Mouse (Mus musculus): ENCODE data around the gene Mpig6b. TPM values are rescaled to one million over a fixed set of nuclear protein-coding genes. Genes with fewer than 3 reads are reported as not detected.

Mpig6b gene
- polyA plus RNA-seq, 1 experiment from 2014 or later, result 0.52 TPM

Other genes starting within 250 kb of the Mpig6b start
- gene Stk19, start 229.2 kb downstream of the Mpig6b start, polyA plus RNA-seq (2015; fragmentation: Nextera tagmentation; extraction: Ambion mirVana), result 31.7 and 34.7 TPM in 2 replicates
- gene Dxo, start 229.2 kb downstream of the Mpig6b start, polyA plus RNA-seq (2015; fragmentation: Nextera tagmentation; extraction: Ambion mirVana), result 71.0 and 77.9 TPM in 2 replicates
- gene Skiv2l, start 216.0 kb downstream of the Mpig6b start, polyA plus RNA-seq (2015; fragmentation: Nextera tagmentation; extraction: Ambion mirVana), result 59.3 and 62.0 TPM in 2 replicates
- 117 and 121 TPM in 2 replicates for gene Nelfe, start 215.8 kb downstream of the Mpig6b start, polyA plus RNA-seq (2015; fragmentation: Nextera tagmentation; extraction: Ambion mirVana)
- 15.1 and 17.3 TPM in 2 replicates for gene Cfb, start 203.7 kb downstream of the Mpig6b start, polyA plus RNA-seq (2015; fragmentation: Nextera tagmentation; extraction: Ambion mirVana)
- 3.5 and 4.3 TPM in 2 replicates for gene Zbtb12, start 186.7 kb downstream of the Mpig6b start, polyA plus RNA-seq (2015; fragmentation: Nextera tagmentation; extraction: Ambion mirVana)
- gene Gm20547, start 184.1 kb downstream of the Mpig6b start, polyA plus RNA-seq (2015; fragmentation: Nextera tagmentation; extraction: Ambion mirVana), result not detected in 2 replicates
- gene C2, start 167.9 kb downstream of the Mpig6b start, polyA plus RNA-seq (2015; fragmentation: Nextera tagmentation; extraction: Ambion mirVana), result 4.6 and 5.7 TPM in 2 replicates
- gene Ehmt2, start 167.7 kb downstream of the Mpig6b start, polyA plus RNA-seq (2015; fragmentation: Nextera tagmentation; extraction: Ambion mirVana), result 89.9 and 92.8 TPM in 2 replicates
- 17.9 and 18.9 TPM in 2 replicates for gene Slc44a4, start 151.7 kb downstream of the Mpig6b start, polyA plus RNA-seq (2015; fragmentation: Nextera tagmentation; extraction: Ambion mirVana)
- gene Neu1, start 134.9 kb downstream of the Mpig6b start, polyA plus RNA-seq (2015; fragmentation: Nextera tagmentation; extraction: Ambion mirVana), result 50.0 and 54.1 TPM in 2 replicates
- gene Hspa1b, start 106.9 kb downstream of the Mpig6b start, polyA plus RNA-seq (2015; fragmentation: Nextera tagmentation; extraction: Ambion mirVana), result 0.76 and 0.80 TPM in 2 replicates
- not detected in 2 replicates for gene Gm20481, start 96.3 kb downstream of the Mpig6b start, polyA plus RNA-seq (2015; fragmentation: Nextera tagmentation; extraction: Ambion mirVana)
- gene Hspa1a, start 94.0 kb downstream of the Mpig6b start, polyA plus RNA-seq (2015; fragmentation: Nextera tagmentation; extraction: Ambion mirVana), result 11.2 and 13.4 TPM in 2 replicates
- gene Hspa1l, start 93.5 kb downstream of the Mpig6b start, polyA plus RNA-seq (2015; fragmentation: Nextera tagmentation; extraction: Ambion mirVana), result 1.0 and 1.3 TPM in 2 replicates
- gene Lsm2, start 84.3 kb downstream of the Mpig6b start, polyA plus RNA-seq (2015; fragmentation: Nextera tagmentation; extraction: Ambion mirVana), result 206 and 230 TPM in 2 replicates
- gene Vars, start 65.2 kb downstream of the Mpig6b start, polyA plus RNA-seq (2015; fragmentation: Nextera tagmentation; extraction: Ambion mirVana), result 132 and 137 TPM in 2 replicates
- gene Vwa7, start 49.6 kb downstream of the Mpig6b start, polyA plus RNA-seq (2015; fragmentation: Nextera tagmentation; extraction: Ambion mirVana), result 0.21 and 0.31 TPM in 2 replicates
- 5.7 and 7.1 TPM in 2 replicates for gene Sapcd1, start 38.2 kb downstream of the Mpig6b start, polyA plus RNA-seq (2015; fragmentation: Nextera tagmentation; extraction: Ambion mirVana)
- 4.5 and 6.9 TPM in 2 replicates for gene Msh5, start 19.4 kb downstream of the Mpig6b start, polyA plus RNA-seq (2015; fragmentation: Nextera tagmentation; extraction: Ambion mirVana)
- 341 and 345 TPM in 2 replicates for gene Clic1, start 16.2 kb downstream of the Mpig6b start, polyA plus RNA-seq (2015; fragmentation: Nextera tagmentation; extraction: Ambion mirVana)
- 375 and 376 TPM in 2 replicates for gene Ddah2, start 7.1 kb downstream of the Mpig6b start, polyA plus RNA-seq (2015; fragmentation: Nextera tagmentation; extraction: Ambion mirVana)
- not detected in 2 replicates for gene Ly6g6c, start 796 bp downstream of the Mpig6b start, polyA plus RNA-seq (2015; fragmentation: Nextera tagmentation; extraction: Ambion mirVana)
- 1.1 and 2.0 TPM in 2 replicates for gene Ly6g6e, start 10.7 kb upstream of the Mpig6b start, polyA plus RNA-seq (2015; fragmentation: Nextera tagmentation; extraction: Ambion mirVana)
- gene Ly6g6d, start 11.9 kb upstream of the Mpig6b start, polyA plus RNA-seq (2015; fragmentation: Nextera tagmentation; extraction: Ambion mirVana), result 4.4 and 4.6 TPM in 2 replicates
- 0.26 TPM in 1 of 2 replicates, not detected in the other for gene Ly6g6f, start 19.4 kb upstream of the Mpig6b start, polyA plus RNA-seq (2015; fragmentation: Nextera tagmentation; extraction: Ambion mirVana)
- gene Abhd16a, start 23.1 kb upstream of the Mpig6b start, polyA plus RNA-seq (2015; fragmentation: Nextera tagmentation; extraction: Ambion mirVana), result 115 and 118 TPM in 2 replicates
- gene Ly6g5c, start 42.1 kb upstream of the Mpig6b start, polyA plus RNA-seq (2015; fragmentation: Nextera tagmentation; extraction: Ambion mirVana), result not detected in 2 replicates
- 0.89 and 1.5 TPM in 2 replicates for gene Ly6g5b, start 49.2 kb upstream of the Mpig6b start, polyA plus RNA-seq (2015; fragmentation: Nextera tagmentation; extraction: Ambion mirVana)
- gene Gpank1, start 55.3 kb upstream of the Mpig6b start, polyA plus RNA-seq (2015; fragmentation: Nextera tagmentation; extraction: Ambion mirVana), result 22.3 and 23.7 TPM in 2 replicates
- gene Csnk2b, start 55.9 kb upstream of the Mpig6b start, polyA plus RNA-seq (2015; fragmentation: Nextera tagmentation; extraction: Ambion mirVana), result 293 and 308 TPM in 2 replicates
- 8.5 and 12.0 TPM in 2 replicates for gene D17H6S53E, start 60.2 kb upstream of the Mpig6b start, polyA plus RNA-seq (2015; fragmentation: Nextera tagmentation; extraction: Ambion mirVana)
- 22.2 and 27.5 TPM in 2 replicates for gene Apom, start 65.9 kb upstream of the Mpig6b start, polyA plus RNA-seq (2015; fragmentation: Nextera tagmentation; extraction: Ambion mirVana)
- gene Bag6, start 69.0 kb upstream of the Mpig6b start, polyA plus RNA-seq (2015; fragmentation: Nextera tagmentation; extraction: Ambion mirVana), result 56.4 TPM in 2 replicates
- gene Prrc2a, start 98.7 kb upstream of the Mpig6b start, polyA plus RNA-seq (2015; fragmentation: Nextera tagmentation; extraction: Ambion mirVana), result 166 and 215 TPM in 2 replicates
- gene Aif1, start 109.9 kb upstream of the Mpig6b start, polyA plus RNA-seq (2015; fragmentation: Nextera tagmentation; extraction: Ambion mirVana), result 8.3 and 9.2 TPM in 2 replicates
- 10.7 and 12.8 TPM in 2 replicates for gene Lst1, start 122.3 kb upstream of the Mpig6b start, polyA plus RNA-seq (2015; fragmentation: Nextera tagmentation; extraction: Ambion mirVana)
- 0.66 and 1.2 TPM in 2 replicates for gene Ltb, start 128.3 kb upstream of the Mpig6b start, polyA plus RNA-seq (2015; fragmentation: Nextera tagmentation; extraction: Ambion mirVana)
- gene Tnf, start 135.8 kb upstream of the Mpig6b start, polyA plus RNA-seq (2015; fragmentation: Nextera tagmentation; extraction: Ambion mirVana), result 0.15 and 0.28 TPM in 2 replicates
- gene Lta, start 139.2 kb upstream of the Mpig6b start, polyA plus RNA-seq (2015; fragmentation: Nextera tagmentation; extraction: Ambion mirVana), result 0.13 TPM in 1 of 2 replicates, not detected in the other
- 0.56 and 0.62 TPM in 2 replicates for gene Gm16181, start 154.7 kb upstream of the Mpig6b start, polyA plus RNA-seq (2015; fragmentation: Nextera tagmentation; extraction: Ambion mirVana)
- 5.8 and 8.5 TPM in 2 replicates for gene Atp6v1g2, start 167.5 kb upstream of the Mpig6b start, polyA plus RNA-seq (2015; fragmentation: Nextera tagmentation; extraction: Ambion mirVana)
- 11.6 TPM in 2 replicates for gene Nfkbil1, start 169.6 kb upstream of the Mpig6b start, polyA plus RNA-seq (2015; fragmentation: Nextera tagmentation; extraction: Ambion mirVana)
- gene Ddx39b, start 175.6 kb upstream of the Mpig6b start, polyA plus RNA-seq (2015; fragmentation: Nextera tagmentation; extraction: Ambion mirVana), result 553 and 556 TPM in 2 replicates
- gene H2-D1, start 196.5 kb upstream of the Mpig6b start, polyA plus RNA-seq (2015; fragmentation: Nextera tagmentation; extraction: Ambion mirVana), result 73.6 and 87.2 TPM in 2 replicates